Mouse (Mus musculus): ENCODE measurements around the gene Ccdc159. TPM values are rescaled to one million over a fixed set of nuclear protein-coding genes. Genes with fewer than 3 reads are reported as not detected.

Ccdc159 gene
- total and polyA plus RNA-seq, 2 experiments from 2014 or later: 0.88 to 0.97 TPM

DNA sequence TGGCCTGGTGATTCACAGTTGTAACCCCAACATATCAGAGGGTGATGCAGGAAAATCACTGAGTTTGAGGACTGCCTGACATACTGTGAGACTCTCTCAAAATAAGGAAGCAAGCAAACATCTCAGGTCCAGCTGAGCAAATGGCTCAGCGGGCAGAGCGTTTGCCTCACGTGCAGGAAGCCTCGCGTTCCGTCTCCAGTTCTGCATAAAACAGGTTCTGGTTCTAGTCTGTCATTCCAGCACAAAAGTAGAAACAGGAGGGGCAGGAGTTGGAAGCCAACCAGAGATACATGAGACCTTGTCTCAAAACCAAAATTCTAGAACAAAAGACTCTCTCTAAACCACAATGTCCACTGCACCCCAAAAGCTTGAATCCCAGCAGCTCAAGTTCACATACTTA lies 487 bp upstream of the Ccdc159 start:
- no peaks in the 10 kb centered on the region for H3K36me3 ChIP-seq (replicated peaks; ENCODE audit: control insufficient read depth, insufficient read depth, low read length)
- H3K4me1 ChIP-seq (ENCODE audit: control insufficient read depth, insufficient read depth): peaks cover 24% of the 10 kb centered on the region
- no peaks in the 10 kb centered on the region for H3K27me3 ChIP-seq (ENCODE audit: control insufficient read depth, insufficient read depth, low read length)
- peak overlapping the region; percentile 77 for H3K4me2 ChIP-seq (ENCODE audit: low read depth, low read length)
- DNase-seq (ENCODE audit: low spot score) (peak; percentile 17), ATAC-seq (ENCODE audit: insufficient read depth, low read depth) (no peak)
- H3K9me3 ChIP-seq (replicated peaks; ENCODE audit: control insufficient read depth, low read length): no peaks in the 10 kb centered on the region
- peak overlapping the region; percentile 80 for H3K27ac ChIP-seq (ENCODE audit: low read depth)
- peak overlapping the region; percentile 67 for H3K9ac ChIP-seq (replicated peaks; ENCODE audit: low read depth, low read length)
- no peak for TF ChIP-seq CTCF (IDR thresholded peaks at IDR 0.05; ENCODE audit: low read depth)
- 2% methylated on average over 6 of the region's 6 CpGs for WGBS
- peak overlapping the region; percentile 57 for H3K4me3 ChIP-seq (ENCODE audit: low read depth, low read length)

DNA sequence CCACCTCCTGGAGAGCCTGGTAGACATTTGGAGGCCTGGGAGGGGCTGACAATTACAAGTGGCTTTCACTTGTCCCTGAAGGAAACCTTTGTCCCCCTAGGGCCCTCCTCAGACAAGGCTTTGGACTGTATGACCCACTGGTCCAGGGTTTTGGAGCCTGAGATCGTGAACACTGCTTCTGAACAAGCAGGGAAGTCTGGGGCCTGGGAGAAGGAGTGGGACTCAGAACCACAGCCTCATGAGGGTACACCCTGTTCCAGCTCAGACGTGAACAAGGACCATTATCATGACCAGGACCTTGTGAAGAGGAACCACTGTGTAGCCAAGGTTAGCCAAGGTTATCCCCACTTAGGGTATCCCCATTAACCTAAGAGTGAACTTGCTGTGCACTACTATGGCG lies 1.9 kb downstream of the Ccdc159 start:
- Histone ChIP-seq H3K4me3 (ENCODE audit: low read depth, low read length) (no peak overlapping the region), H3K4me2 (ENCODE audit: low read depth, low read length) (no peak overlapping the region), H3K4me1 (ENCODE audit: control insufficient read depth, insufficient read depth) (peaks cover 15% of the 10 kb centered on the region), H3K36me3 (replicated peaks; ENCODE audit: control insufficient read depth, insufficient read depth, low read length) (no peaks in the 10 kb centered on the region), H3K9ac (replicated peaks; ENCODE audit: low read depth, low read length) (no peak overlapping the region), H3K9me3 (replicated peaks; ENCODE audit: control insufficient read depth, low read length) (no peaks in the 10 kb centered on the region), H3K27ac (ENCODE audit: low read depth) (no peak overlapping the region), H3K27me3 (ENCODE audit: control insufficient read depth, insufficient read depth, low read length) (no peaks in the 10 kb centered on the region)
- ATAC-seq (ENCODE audit: insufficient read depth, low read depth) (no peak), DNase-seq (ENCODE audit: low spot score) (no peak)
- TF ChIP-seq CTCF (IDR thresholded peaks at IDR 0.05; ENCODE audit: low read depth) (no peak), EP300 (IDR thresholded peaks at IDR 0.05; ENCODE audit: low read depth) (no peak)
- 71% methylated on average over 3 of the region's 3 CpGs for WGBS

DNA sequence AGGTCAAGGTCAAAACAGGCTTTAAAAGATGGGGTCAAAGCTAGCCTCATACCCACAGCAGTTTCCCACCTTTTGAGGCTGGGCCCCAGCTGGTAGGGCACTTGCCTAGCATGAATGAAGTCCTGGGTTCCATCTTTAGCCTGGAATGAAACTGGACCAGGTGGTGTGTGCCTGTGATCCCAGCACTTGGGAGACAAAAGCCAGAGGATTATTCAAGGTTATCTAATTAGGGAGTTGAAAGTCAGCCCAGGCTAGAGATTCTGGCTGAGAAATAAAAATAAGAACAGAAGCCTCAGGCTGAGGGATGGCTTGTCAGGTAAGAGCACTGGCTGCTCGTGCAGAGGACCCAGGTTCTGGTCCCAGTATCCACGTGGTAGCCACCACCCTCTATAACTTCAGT lies 4.7 kb downstream of the Ccdc159 start:
- DNase-seq (ENCODE audit: low spot score) (no peak), ATAC-seq (ENCODE audit: insufficient read depth, low read depth) (no peak)
- Histone ChIP-seq H3K9me3 (replicated peaks; ENCODE audit: control insufficient read depth, low read length) (no peaks in the 10 kb centered on the region), H3K4me3 (ENCODE audit: low read depth, low read length) (no peak overlapping the region), H3K27ac (ENCODE audit: low read depth) (no peak overlapping the region), H3K4me1 (ENCODE audit: control insufficient read depth, insufficient read depth) (no peaks in the 10 kb centered on the region), H3K27me3 (ENCODE audit: control insufficient read depth, insufficient read depth, low read length) (no peaks in the 10 kb centered on the region), H3K4me2 (ENCODE audit: low read depth, low read length) (no peak overlapping the region), H3K36me3 (replicated peaks; ENCODE audit: control insufficient read depth, insufficient read depth, low read length) (no peaks in the 10 kb centered on the region), H3K9ac (replicated peaks; ENCODE audit: low read depth, low read length) (no peak overlapping the region)
- no peak for TF ChIP-seq CTCF (IDR thresholded peaks at IDR 0.05; ENCODE audit: low read depth)
- no peak for TF ChIP-seq EP300 (IDR thresholded peaks at IDR 0.05; ENCODE audit: low read depth)
- WGBS: 59% methylated on average over 2 of the region's 2 CpGs

DNA sequence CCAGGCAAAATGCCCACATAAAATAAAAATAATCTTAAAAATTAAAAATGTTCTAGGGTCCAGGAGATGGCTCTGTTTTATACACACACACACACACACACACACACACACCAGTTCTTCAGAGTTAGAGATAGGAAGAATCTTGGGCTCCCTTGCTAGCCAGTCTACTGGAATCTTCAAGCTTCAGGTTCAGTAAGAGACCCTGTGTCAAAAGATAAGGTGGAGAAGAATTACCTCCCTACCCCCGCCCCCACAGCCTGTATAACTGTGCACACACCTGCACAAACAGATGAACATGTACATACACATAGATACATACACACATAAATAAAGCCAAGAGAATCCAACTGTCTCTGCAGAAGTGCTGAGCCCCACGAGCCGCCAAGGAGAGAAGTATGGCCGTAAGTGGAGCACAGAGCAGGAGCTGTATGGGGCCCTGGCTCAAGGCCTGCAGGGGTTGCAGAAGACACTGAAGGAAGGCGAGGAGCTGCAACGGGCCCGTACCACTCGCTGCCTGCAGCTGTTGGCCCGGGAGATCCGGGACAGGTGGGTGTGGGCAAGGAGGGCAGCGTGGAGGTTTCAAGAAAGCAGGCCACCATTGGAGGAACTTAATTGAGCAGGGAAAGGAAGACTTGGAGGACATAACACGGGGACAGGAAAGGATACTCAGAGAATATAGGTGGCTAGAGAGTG lies 5.3 kb downstream of the Ccdc159 start:
- Histone ChIP-seq H3K27ac (ENCODE audit: low read depth) (no peak overlapping the region), H3K4me3 (ENCODE audit: low read depth, low read length) (no peak overlapping the region), H3K9ac (replicated peaks; ENCODE audit: low read depth, low read length) (no peak overlapping the region), H3K27me3 (ENCODE audit: control insufficient read depth, insufficient read depth, low read length) (no peaks in the 10 kb centered on the region), H3K9me3 (replicated peaks; ENCODE audit: control insufficient read depth, low read length) (no peaks in the 10 kb centered on the region), H3K4me2 (ENCODE audit: low read depth, low read length) (no peak overlapping the region), H3K4me1 (ENCODE audit: control insufficient read depth, insufficient read depth) (no peaks in the 10 kb centered on the region), H3K36me3 (replicated peaks; ENCODE audit: control insufficient read depth, insufficient read depth, low read length) (no peaks in the 10 kb centered on the region)
- ATAC-seq (ENCODE audit: insufficient read depth, low read depth) (no peak), DNase-seq (ENCODE audit: low spot score) (no peak)
- 67% methylated on average over 12 of the region's 12 CpGs for WGBS
- TF ChIP-seq EP300 (IDR thresholded peaks at IDR 0.05; ENCODE audit: low read depth): no peak
- no peak for TF ChIP-seq CTCF (IDR thresholded peaks at IDR 0.05; ENCODE audit: low read depth)

DNA sequence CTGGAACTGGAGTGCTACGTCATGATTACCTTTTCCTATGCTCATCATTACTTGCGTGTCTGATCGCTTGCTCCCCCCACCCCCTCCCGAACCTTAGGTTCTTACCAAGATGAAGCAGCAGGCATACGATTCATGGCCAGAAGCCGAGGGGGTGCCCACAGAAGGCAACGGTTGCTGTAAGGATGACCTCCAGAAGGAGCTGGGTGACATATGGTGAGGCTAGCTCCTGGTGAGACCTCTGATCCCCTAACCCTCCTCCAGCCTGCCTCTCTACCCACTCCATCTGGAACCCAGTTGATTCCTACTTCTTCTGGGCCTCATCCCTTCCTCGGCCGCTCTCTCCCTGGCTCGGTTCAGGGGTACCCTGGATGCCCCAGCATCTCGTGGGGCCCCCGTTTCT lies 6.8 kb downstream of the Ccdc159 start:
- Histone ChIP-seq H3K9ac (replicated peaks; ENCODE audit: low read depth, low read length) (no peak overlapping the region), H3K27me3 (ENCODE audit: control insufficient read depth, insufficient read depth, low read length) (no peaks in the 10 kb centered on the region), H3K27ac (ENCODE audit: low read depth) (no peak overlapping the region), H3K4me3 (ENCODE audit: low read depth, low read length) (no peak overlapping the region), H3K4me2 (ENCODE audit: low read depth, low read length) (no peak overlapping the region), H3K9me3 (replicated peaks; ENCODE audit: control insufficient read depth, low read length) (no peaks in the 10 kb centered on the region), H3K4me1 (ENCODE audit: control insufficient read depth, insufficient read depth) (no peaks in the 10 kb centered on the region), H3K36me3 (replicated peaks; ENCODE audit: control insufficient read depth, insufficient read depth, low read length) (no peaks in the 10 kb centered on the region)
- ATAC-seq (ENCODE audit: insufficient read depth, low read depth): no peak
- DNase-seq (ENCODE audit: low spot score): no peak
- TF ChIP-seq EP300 (IDR thresholded peaks at IDR 0.05; ENCODE audit: low read depth) (no peak), CTCF (IDR thresholded peaks at IDR 0.05; ENCODE audit: low read depth) (no peak)
- WGBS: 84% methylated on average over 12 of the region's 12 CpGs

Measured in heart, postnatal 0 days (tissue).